Mouse (Mus musculus): ENCODE measurements around the gene Mxi1. TPM values are rescaled to one million over a fixed set of nuclear protein-coding genes. Genes with fewer than 3 reads are reported as not detected.

The Mxi1 gene
- polyA plus RNA-seq, 1 experiment from 2014 or later = 59.3 TPM

DNA sequence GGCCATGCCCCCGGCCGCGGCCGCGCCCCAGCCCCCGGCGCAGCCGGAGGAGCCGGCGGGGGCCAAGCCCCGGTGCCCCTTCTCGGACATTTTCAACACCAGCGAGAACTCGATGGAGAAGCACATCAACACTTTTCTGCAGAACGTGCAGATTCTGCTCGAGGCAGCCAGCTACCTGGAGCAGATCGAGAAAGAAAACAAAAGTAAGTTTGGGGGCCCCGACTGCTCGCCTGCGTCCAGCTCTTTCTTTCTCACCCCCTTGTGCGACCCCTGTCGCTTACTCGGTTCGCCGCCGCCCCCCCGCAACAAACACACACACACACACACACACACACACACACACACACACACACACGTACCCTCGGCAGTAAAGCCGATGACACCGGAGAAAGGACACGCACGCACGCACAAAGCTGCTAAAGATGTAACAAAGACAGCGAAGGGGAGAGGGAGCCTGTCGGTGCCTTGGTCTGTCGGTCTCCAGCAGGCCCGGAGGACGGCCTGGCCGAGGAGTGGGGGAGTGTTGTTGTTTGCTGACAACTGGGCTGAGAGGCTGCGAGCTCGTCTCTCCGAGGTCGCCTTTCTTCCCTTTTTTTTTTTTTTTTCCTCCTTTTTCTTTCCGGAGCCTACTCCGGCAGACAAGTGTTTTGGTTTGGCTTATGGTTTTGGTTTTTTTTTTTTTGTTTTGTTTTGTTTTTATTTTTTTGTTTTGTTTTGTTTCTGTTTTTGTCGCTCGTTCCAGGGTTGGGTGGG is 629 bp downstream of the Mxi1 start:
- H3K9ac ChIP-seq (replicated peaks; ENCODE audit: low read length) = peak overlapping the region; percentile 83
- no peaks in the 10 kb centered on the region for H3K36me3 ChIP-seq (ENCODE audit: control insufficient read depth, insufficient read depth, low read length)
- peaks cover 11% of the 10 kb centered on the region for H3K4me1 ChIP-seq (ENCODE audit: control insufficient read depth, insufficient read depth, low read length)
- peak overlapping the region; percentile 80 for H3K4me3 ChIP-seq (replicated peaks; ENCODE audit: low read depth, low read length)
- H3K4me2 ChIP-seq (ENCODE audit: low read length) = peak overlapping the region; percentile 87
- DNase-seq = peak; percentile 73
- WGBS = under 1% methylated on average over 48 of the region's 48 CpGs
- H3K27me3 ChIP-seq (ENCODE audit: control insufficient read depth, insufficient read depth, low read length) = no peaks in the 10 kb centered on the region
- no peaks in the 10 kb centered on the region for H3K9me3 ChIP-seq (ENCODE audit: control insufficient read depth, low read length)
- peak overlapping the region; percentile 95 for H3K27ac ChIP-seq (replicated peaks; ENCODE audit: low read depth, low read length)
- no peak for ATAC-seq (ENCODE audit: low FRiP score, low TSS enrichment)

DNA sequence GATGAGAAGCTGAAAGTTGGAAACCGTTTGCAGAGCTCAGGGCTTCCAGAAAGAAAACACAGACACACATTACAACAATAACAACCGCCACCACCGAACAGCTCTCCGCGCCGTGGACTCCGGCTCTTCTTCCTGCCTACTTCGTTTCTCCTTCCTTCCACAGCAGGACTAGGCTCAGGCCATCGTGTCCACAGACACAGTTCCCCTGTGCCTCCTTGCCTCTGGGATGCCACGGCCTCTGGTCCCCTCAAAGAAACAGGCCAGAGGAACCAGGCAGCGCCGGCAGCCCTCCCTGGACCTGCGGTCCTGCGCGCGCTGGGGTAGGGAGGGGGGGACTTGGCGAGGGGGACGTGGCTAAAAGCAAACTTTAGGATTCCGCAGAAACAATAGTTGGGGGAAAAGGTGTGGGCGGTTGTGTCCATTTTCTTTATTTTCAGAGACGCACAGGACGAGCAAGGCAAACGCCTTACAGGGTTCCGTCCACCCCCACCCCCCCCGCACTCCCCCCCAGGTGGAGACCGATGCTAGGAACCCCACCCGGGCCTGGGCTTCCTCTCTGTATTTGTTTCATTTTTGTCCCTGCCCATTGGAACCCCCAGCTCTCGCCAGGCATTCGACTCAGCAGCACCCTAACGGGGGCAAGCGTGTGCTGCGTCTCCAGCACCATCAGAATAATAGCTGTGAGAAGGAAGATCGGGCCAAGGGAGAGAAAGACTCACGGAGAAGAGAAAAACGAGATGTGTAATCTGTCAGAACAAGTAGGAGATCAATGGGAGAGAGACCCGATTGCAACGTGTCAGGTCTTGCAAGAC is 1.4 kb downstream of the Mxi1 start:
- Histone ChIP-seq H3K4me1 (ENCODE audit: control insufficient read depth, insufficient read depth, low read length) (peaks cover 11% of the 10 kb centered on the region), H3K27me3 (ENCODE audit: control insufficient read depth, insufficient read depth, low read length) (no peaks in the 10 kb centered on the region), H3K27ac (replicated peaks; ENCODE audit: low read depth, low read length) (peak overlapping the region; percentile 95), H3K9me3 (ENCODE audit: control insufficient read depth, low read length) (no peaks in the 10 kb centered on the region), H3K9ac (replicated peaks; ENCODE audit: low read length) (peak overlapping the region; percentile 83), H3K4me3 (replicated peaks; ENCODE audit: low read depth, low read length) (peak overlapping the region; percentile 80), H3K4me2 (ENCODE audit: low read length) (peak overlapping the region; percentile 87), H3K36me3 (ENCODE audit: control insufficient read depth, insufficient read depth, low read length) (no peaks in the 10 kb centered on the region)
- DNase-seq (peak; percentile 67), ATAC-seq (ENCODE audit: low FRiP score, low TSS enrichment) (no peak)
- under 1% methylated on average over 37 of the region's 37 CpGs for WGBS

DNA sequence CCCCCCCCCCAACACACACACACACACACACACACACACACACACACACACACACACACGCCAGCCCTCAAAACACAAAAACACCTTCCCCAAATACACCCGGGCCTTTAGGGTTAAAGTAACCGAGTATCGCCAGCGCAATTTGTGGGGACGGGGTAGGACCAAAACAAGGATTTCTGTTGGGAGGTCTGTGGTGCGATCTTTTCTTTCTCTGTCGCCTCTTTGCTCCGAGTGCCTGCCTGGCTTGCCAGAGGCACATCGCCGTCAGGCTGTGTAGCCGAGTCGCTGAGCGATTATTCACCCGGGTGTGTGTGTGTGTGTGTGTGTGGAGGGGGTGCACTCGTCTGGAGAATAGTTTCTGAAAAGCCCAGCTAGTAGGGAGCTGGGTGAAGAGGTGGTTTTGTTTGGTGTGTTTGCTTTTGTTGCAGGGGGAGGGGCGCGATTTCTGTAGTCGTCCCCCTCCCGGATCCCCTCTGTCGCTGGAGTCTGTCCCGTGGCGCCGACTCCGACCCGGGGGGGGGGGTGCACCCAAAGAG is 2.1 kb downstream of the Mxi1 start:
- Histone ChIP-seq H3K27me3 (ENCODE audit: control insufficient read depth, insufficient read depth, low read length) (no peaks in the 10 kb centered on the region), H3K4me3 (replicated peaks; ENCODE audit: low read depth, low read length) (peak overlapping the region; percentile 80), H3K9ac (replicated peaks; ENCODE audit: low read length) (peak overlapping the region; percentile 83), H3K4me2 (ENCODE audit: low read length) (peak overlapping the region; percentile 87), H3K9me3 (ENCODE audit: control insufficient read depth, low read length) (no peaks in the 10 kb centered on the region), H3K4me1 (ENCODE audit: control insufficient read depth, insufficient read depth, low read length) (peaks cover 8% of the 10 kb centered on the region), H3K36me3 (ENCODE audit: control insufficient read depth, insufficient read depth, low read length) (no peaks in the 10 kb centered on the region), H3K27ac (replicated peaks; ENCODE audit: low read depth, low read length) (peak overlapping the region; percentile 95)
- under 1% methylated on average over 26 of the region's 26 CpGs for WGBS
- peak; percentile 76 for DNase-seq
- ATAC-seq (ENCODE audit: low FRiP score, low TSS enrichment) = 0 out of 2 replicates have a peak, but pooled peaks have one; percentile 13

DNA sequence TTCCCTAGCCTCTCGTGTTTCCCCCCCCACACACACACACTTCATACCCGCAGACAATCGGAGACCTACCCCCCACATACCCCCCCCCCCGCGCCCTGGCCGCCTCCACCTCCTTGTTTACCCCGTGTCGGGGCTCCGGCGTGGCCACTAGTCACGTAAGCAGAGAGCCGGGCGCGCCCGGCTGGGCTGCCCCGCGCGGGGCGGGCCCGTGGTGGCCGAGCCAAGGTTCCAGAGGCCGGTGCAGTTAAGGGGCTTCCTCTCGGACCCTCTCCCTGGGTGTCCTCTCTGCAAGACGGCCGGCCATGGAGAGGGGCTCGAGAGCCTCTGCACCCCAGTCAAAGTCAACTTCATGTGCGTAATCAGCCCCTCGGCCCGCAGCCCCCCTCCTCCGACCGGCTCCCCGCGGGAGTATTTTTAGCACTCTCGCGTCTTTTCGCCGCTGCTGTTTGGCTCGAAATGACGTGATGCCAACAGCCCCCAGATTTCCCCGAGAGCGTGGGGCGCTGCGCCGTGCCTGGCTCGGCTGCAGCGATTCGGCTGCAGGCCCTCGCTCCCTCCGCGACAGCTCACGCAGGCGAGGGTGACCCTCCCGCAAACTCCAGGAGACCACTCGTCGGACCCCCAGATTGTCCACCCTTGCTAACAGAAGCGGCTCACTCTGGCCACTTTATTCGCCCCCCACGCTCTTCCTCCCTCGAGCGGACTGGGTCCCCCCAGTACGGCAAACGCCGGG is 2.8 kb downstream of the Mxi1 start:
- peak overlapping the region; percentile 95 for H3K27ac ChIP-seq (replicated peaks; ENCODE audit: low read depth, low read length)
- H3K4me1 ChIP-seq (ENCODE audit: control insufficient read depth, insufficient read depth, low read length) = peaks cover 8% of the 10 kb centered on the region
- DNase-seq = peak; percentile 84
- no peaks in the 10 kb centered on the region for H3K27me3 ChIP-seq (ENCODE audit: control insufficient read depth, insufficient read depth, low read length)
- WGBS = under 1% methylated on average over 63 of the region's 63 CpGs
- ATAC-seq (ENCODE audit: low FRiP score, low TSS enrichment) = peak; percentile 7; the same call in 1 of the 2 replicates
- no peaks in the 10 kb centered on the region for H3K36me3 ChIP-seq (ENCODE audit: control insufficient read depth, insufficient read depth, low read length)
- peak overlapping the region; percentile 83 for H3K9ac ChIP-seq (replicated peaks; ENCODE audit: low read length)
- no peaks in the 10 kb centered on the region for H3K9me3 ChIP-seq (ENCODE audit: control insufficient read depth, low read length)
- peak overlapping the region; percentile 80 for H3K4me3 ChIP-seq (replicated peaks; ENCODE audit: low read depth, low read length)
- peak overlapping the region; percentile 87 for H3K4me2 ChIP-seq (ENCODE audit: low read length)

- Histone ChIP-seq H3K27me3 (ENCODE audit: control insufficient read depth, insufficient read depth, low read length) (no peaks in the 10 kb centered on the region), H3K9me3 (ENCODE audit: control insufficient read depth, low read length) (no peaks in the 10 kb centered on the region), H3K4me3 (replicated peaks; ENCODE audit: low read depth, low read length) (peak overlapping the region; percentile 80), H3K27ac (replicated peaks; ENCODE audit: low read depth, low read length) (peak overlapping the region; percentile 95), H3K4me1 (ENCODE audit: control insufficient read depth, insufficient read depth, low read length) (peaks cover 8% of the 10 kb centered on the region), H3K4me2 (ENCODE audit: low read length) (peak overlapping the region; percentile 87), H3K9ac (replicated peaks; ENCODE audit: low read length) (peak overlapping the region; percentile 83), H3K36me3 (ENCODE audit: control insufficient read depth, insufficient read depth, low read length) (no peaks in the 10 kb centered on the region)
- 1% methylated on average over 52 of the region's 52 CpGs for WGBS
- ATAC-seq (ENCODE audit: low FRiP score, low TSS enrichment) = peak; percentile 87
- peak; percentile 99 for DNase-seq
Measured at GRCm38 (mm10) chr19:53313684-53314443, 3.5 kb downstream of the Mxi1 start.

GRCm38 (mm10) chr19:53314530-53315208 is 4.4 kb downstream of the Mxi1 start:
- no peak for ATAC-seq (ENCODE audit: low FRiP score, low TSS enrichment)
- Histone ChIP-seq H3K9me3 (ENCODE audit: control insufficient read depth, low read length) (no peaks in the 10 kb centered on the region), H3K9ac (replicated peaks; ENCODE audit: low read length) (0 out of 2 replicates have a peak overlapping the region, but pooled peaks have one; percentile 12)

DNA sequence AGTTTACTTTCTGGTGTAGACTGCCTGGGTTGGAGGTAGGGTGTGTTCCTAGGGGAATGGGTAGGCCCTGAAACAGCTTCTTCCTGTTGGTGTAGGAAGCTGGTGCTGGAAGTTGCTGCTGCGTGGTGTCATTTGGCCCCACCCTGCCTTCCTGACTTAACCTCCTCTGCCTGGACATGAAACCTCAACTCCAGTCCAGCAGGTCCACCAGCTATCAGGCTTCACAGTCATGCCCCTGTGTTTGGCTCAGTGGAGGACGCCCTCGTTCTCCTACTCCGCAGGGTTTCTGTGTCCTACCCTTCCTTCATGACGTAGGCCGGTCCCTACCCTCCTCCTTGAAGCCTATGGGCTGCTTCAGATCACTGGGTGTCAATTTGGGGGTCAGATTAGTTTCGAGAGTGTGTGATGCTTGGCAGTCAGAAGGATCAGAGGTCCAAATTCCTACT is 4.9 kb downstream of the Mxi1 start:
- Histone ChIP-seq H3K4me1 (ENCODE audit: control insufficient read depth, insufficient read depth, low read length) (peaks cover 8% of the 10 kb centered on the region), H3K27ac (replicated peaks; ENCODE audit: low read depth, low read length) (no peak overlapping the region), H3K4me3 (replicated peaks; ENCODE audit: low read depth, low read length) (0 out of 2 replicates have a peak overlapping the region, but pooled peaks have one; percentile 80), H3K27me3 (ENCODE audit: control insufficient read depth, insufficient read depth, low read length) (no peaks in the 10 kb centered on the region), H3K4me2 (ENCODE audit: low read length) (no peak overlapping the region), H3K9ac (replicated peaks; ENCODE audit: low read length) (no peak overlapping the region), H3K36me3 (ENCODE audit: control insufficient read depth, insufficient read depth, low read length) (no peaks in the 10 kb centered on the region), H3K9me3 (ENCODE audit: control insufficient read depth, low read length) (no peaks in the 10 kb centered on the region)
- 87% methylated on average over 7 of the region's 7 CpGs for WGBS
- DNase-seq (no peak), ATAC-seq (ENCODE audit: low FRiP score, low TSS enrichment) (no peak)

More at GRCm38 (mm10) chr19:53314530-53315208, 4.4 kb downstream of the Mxi1 start:
- Histone ChIP-seq H3K4me3 (replicated peaks; ENCODE audit: low read depth, low read length) (peak overlapping the region; percentile 80), H3K27ac (replicated peaks; ENCODE audit: low read depth, low read length) (peak overlapping the region; percentile 95), H3K4me1 (ENCODE audit: control insufficient read depth, insufficient read depth, low read length) (peaks cover 8% of the 10 kb centered on the region), H3K4me2 (ENCODE audit: low read length) (peak overlapping the region; percentile 87), H3K27me3 (ENCODE audit: control insufficient read depth, insufficient read depth, low read length) (no peaks in the 10 kb centered on the region), H3K36me3 (ENCODE audit: control insufficient read depth, insufficient read depth, low read length) (no peaks in the 10 kb centered on the region)
- 57% methylated on average over 16 of the region's 16 CpGs for WGBS
- no peak for DNase-seq
